ENCODE assay signal across 8 mouse cellular contexts in the genomic region with DNA sequence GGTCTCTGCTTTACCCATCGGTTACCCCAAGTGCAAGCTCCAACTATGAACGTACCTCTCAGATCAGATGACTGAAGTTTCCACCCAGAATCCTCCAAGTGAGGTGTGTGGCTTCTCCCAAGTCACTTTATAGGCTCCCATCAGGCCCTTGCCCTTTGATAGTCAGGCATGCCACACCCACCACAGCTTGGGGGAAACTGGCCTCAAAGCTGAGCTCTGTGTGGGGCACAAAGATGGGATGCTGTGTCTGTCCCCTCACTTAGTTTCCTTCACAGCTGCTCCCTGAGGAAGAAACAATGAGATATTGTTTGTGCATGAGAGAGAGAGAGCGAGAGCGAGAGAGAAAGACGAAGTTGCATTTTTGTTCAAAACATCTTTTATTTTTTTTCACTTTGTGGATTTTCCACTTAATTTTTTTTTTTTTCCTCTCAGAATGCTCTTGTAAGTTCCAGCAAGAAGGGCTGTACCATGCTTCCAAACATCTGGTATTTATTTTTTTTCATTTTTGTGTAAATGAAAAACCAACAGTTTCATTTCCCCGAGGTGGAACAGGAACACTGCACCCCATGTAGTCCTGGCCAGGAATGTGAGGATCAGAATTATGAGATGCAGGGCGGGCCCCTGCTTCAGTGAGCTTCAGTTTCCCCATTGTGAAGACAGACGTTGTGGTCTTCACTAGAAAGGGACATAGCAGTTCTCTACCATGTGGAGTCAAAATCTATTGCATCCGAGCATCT. TPM values are rescaled to one million over a fixed set of nuclear protein-coding genes. Genes with fewer than 3 reads are reported as not detected.
DNase-seq lines count a peak whose midpoint lies in the region; ATAC-seq and TF ChIP-seq lines count a peak whose summit lies in the region.

A gene (minus strand): TSS at position 312 of the 737 bp plus-strand sequence.

- H3K27ac ChIP-seq in lung, embryonic 15.5 days, result peak within 1 kb of the TSS; percentile 71; the same call in 1 of the 2 replicates
- H3K27ac ChIP-seq in gastrocnemius, adult 2 months, result peak within 1 kb of the TSS; percentile 86
- peak within 1 kb of the TSS; percentile 74 for H3K27ac ChIP-seq in olfactory bulb, adult 2 months (ENCODE audit: insufficient read depth, low read depth, low read length)
- no peak within 1 kb of the TSS for H3K27ac ChIP-seq in intestine, postnatal 0 days (ENCODE audit: low read depth, low read length)

- 68% methylated on average over 9 of the region's 9 CpGs for WGBS in lung, embryonic 15.5 days
- WGBS in olfactory bulb, adult 2 months, result 60% methylated on average over 9 of the region's 9 CpGs
- 69% methylated on average over 9 of the region's 9 CpGs for WGBS in intestine, postnatal 0 days

- no peaks in the 10 kb centered on the region for H3K36me3 ChIP-seq in lung, embryonic 15.5 days
- no peaks in the 10 kb centered on the region for H3K36me3 ChIP-seq in intestine, postnatal 0 days (ENCODE audit: control insufficient read depth, insufficient read depth)

- no peak within 1 kb of the TSS for H3K4me3 ChIP-seq in lung, embryonic 15.5 days
- peak within 1 kb of the TSS; percentile 50 for H3K4me3 ChIP-seq in gastrocnemius, adult 2 months
- H3K4me3 ChIP-seq in olfactory bulb, adult 2 months (ENCODE audit: insufficient read depth, low read depth, low read length), result peak within 1 kb of the TSS; percentile 25
- no peak within 1 kb of the TSS for H3K4me3 ChIP-seq in intestine, postnatal 0 days (ENCODE audit: low read depth, low read length)

- TF ChIP-seq POLR2A in olfactory bulb, adult 2 months (IDR thresholded peaks at IDR 0.05; ENCODE audit: insufficient read depth, low read depth, low read length), result no peak

- no peaks in the 10 kb centered on the region for H3K9me3 ChIP-seq in lung, embryonic 15.5 days
- H3K9me3 ChIP-seq in intestine, postnatal 0 days (ENCODE audit: control insufficient read depth), result no peaks in the 10 kb centered on the region

- no peak within 1 kb of the TSS for H3K4me2 ChIP-seq in lung, embryonic 15.5 days
- no peak within 1 kb of the TSS for H3K4me2 ChIP-seq in intestine, postnatal 0 days (replicated peaks; ENCODE audit: low read depth)

- no peak for ATAC-seq in lung, embryonic 15.5 days (ENCODE audit: borderline replicate concordance, extremely low read depth, low FRiP score, low TSS enrichment)
- ATAC-seq in intestine, postnatal 0 days, result no peak

- intact Hi-C loops in gastrocnemius, adult 2 months (cut with DNase I), result no loop called here

- no peak for TF ChIP-seq CTCF in gastrocnemius, adult 2 months (IDR thresholded peaks at IDR 0.05)
- TF ChIP-seq CTCF in olfactory bulb, adult 2 months (IDR thresholded peaks at IDR 0.05; ENCODE audit: insufficient read depth, low read depth, low read length), result no peak
- no peak for TF ChIP-seq CTCF in intestine, postnatal 0 days (IDR thresholded peaks at IDR 0.05; ENCODE audit: low read depth)

- H3K27me3 ChIP-seq in lung, embryonic 15.5 days, result no peaks in the 10 kb centered on the region
- no peaks in the 10 kb centered on the region for H3K27me3 ChIP-seq in intestine, postnatal 0 days (replicated peaks; ENCODE audit: control insufficient read depth, insufficient read depth, low read length)

- no peak for DNase-seq in lung, postnatal 36 days
- DNase-seq in gastrocnemius, adult 2 months, result peak; percentile 45
- peak in 1 of 2 experiments; percentile 36 for DNase-seq in left cerebral cortex, adult 8-10 months (ENCODE audit: low spot score in 2 of 2)
- DNase-seq in liver, result no peak
- DNase-seq in lung, postnatal 10 days, result no peak

- no peak within 1 kb of the TSS for H3K9ac ChIP-seq in lung, embryonic 15.5 days
- H3K9ac ChIP-seq in intestine, postnatal 0 days (ENCODE audit: low read depth, low read length), result no peak within 1 kb of the TSS

- peaks cover 18% of the 10 kb centered on the region; the same call in 1 of the 2 replicates for H3K4me1 ChIP-seq in lung, embryonic 15.5 days
- H3K4me1 ChIP-seq in olfactory bulb, adult 2 months (ENCODE audit: control insufficient read depth, insufficient read depth, low read length), result peaks cover 13% of the 10 kb centered on the region
- H3K4me1 ChIP-seq in intestine, postnatal 0 days (replicated peaks; ENCODE audit: control insufficient read depth, insufficient read depth, low read length), result no peaks in the 10 kb centered on the region

RNA-seq across cellular contexts. Expression of the gene that starts here (rescaled TPM):
- 0.60 and 1.3 TPM in 2 replicates for polyA plus RNA-seq in lung, embryonic 15.5 days (2015; fragmentation: Nextera tagmentation; extraction: Ambion mirVana)
- total RNA-seq in gastrocnemius, adult 2 months (2021), result 10 to 100 TPM; 34.3 to 42.6 TPM
- 100 to 1,000 TPM; 234 to 245 (median 236) TPM for total RNA-seq in left cerebral cortex, adult 8-10 months (2022)
- 592 and 662 TPM in 2 replicates for polyA plus RNA-seq in olfactory bulb, adult 2 months (2012; ENCODE audit: insufficient read depth, insufficient read length, low replicate concordance, missing spikeins)
- 0.50 and 0.77 TPM in 2 replicates for polyA plus RNA-seq in intestine, postnatal 0 days (2015; fragmentation: Nextera tagmentation; extraction: Ambion mirVana)

Comparison
In these comparisons a context has a peak if more than half of its experiments do, and no peak if none do; other contexts are left out.
1. RNA of the gene that starts here (total RNA-seq): 234 to 245 TPM in left cerebral cortex, adult 8-10 months; 34.3 to 42.6 TPM in gastrocnemius, adult 2 months; every median in the first group is over 4 times any median in the second.
2. RNA of the gene that starts here (polyA plus RNA-seq): 592 to 662 TPM in olfactory bulb, adult 2 months; 0.50 to 0.77 TPM in intestine, postnatal 0 days and 0.60 to 1.3 TPM in lung, embryonic 15.5 days; every median in the first group is over 100 times any median in the second.
3. H3K4me3 ChIP-seq: peak in gastrocnemius, adult 2 months (single experiment) and olfactory bulb, adult 2 months (single experiment); none in lung, embryonic 15.5 days (single experiment) and intestine, postnatal 0 days (single experiment).